Mouse (Mus musculus) bone marrow macrophage, adult 2 months (primary cell): Measurements from ENCODE around the gene Glod4. TPM values are rescaled to one million over a fixed set of nuclear protein-coding genes. Genes with fewer than 3 reads are reported as not detected.

Experiments
- H3K27ac ChIP-seq: 2 replicates; pipeline ENCODE4 v1.5.1; 2012; ENCODE audit warnings: low read depth, low read length; ENCODE audit not compliant: insufficient read depth
- H3K4me1 ChIP-seq: 2 replicates; pipeline ENCODE4 v1.6.1; 2012; ENCODE audit warnings: low read length; ENCODE audit not compliant: control insufficient read depth, insufficient read depth
- H3K4me3 ChIP-seq: 2 replicates; pipeline ENCODE4 v1.5.1; 2012; ENCODE audit warnings: mild to moderate bottlenecking, low read length, moderate library complexity; ENCODE audit not compliant: insufficient read depth
- CTCF ChIP-seq: IDR thresholded peaks from 2 replicates; pipeline ENCODE4 v1.5.1; 2012; ENCODE audit warnings: low read depth, mild to moderate bottlenecking, low read length, moderate library complexity
- POLR2A ChIP-seq: IDR thresholded peaks from 2 replicates; pipeline ENCODE4 v1.6.1; 2012; ENCODE audit warnings: mild to moderate bottlenecking, low read depth, low read length, borderline replicate concordance
- polyA plus RNA-seq: library from polyadenylated mRNA; stranded (reverse); fragments of >200 nt; gene quantifications from 2 replicates; pipeline ENCODE4 v1.2.4, GENCODE M21; 2012; ENCODE audit not compliant: missing spikeins, insufficient read depth, insufficient read length

The Glod4 gene
- polyA plus RNA-seq, 1 experiment, result 53.4 TPM

- no peak overlapping the region for H3K27ac ChIP-seq
- H3K4me1 ChIP-seq, result peaks cover 5% of the 10 kb centered on the region
- H3K4me3 ChIP-seq, result no peak overlapping the region
- no peak for TF ChIP-seq CTCF
- TF ChIP-seq POLR2A, result no peak
These were observed 40.3 kb upstream of the Glod4 start for GRCm38 (mm10) chr11:76283841-76284240.

DNA sequence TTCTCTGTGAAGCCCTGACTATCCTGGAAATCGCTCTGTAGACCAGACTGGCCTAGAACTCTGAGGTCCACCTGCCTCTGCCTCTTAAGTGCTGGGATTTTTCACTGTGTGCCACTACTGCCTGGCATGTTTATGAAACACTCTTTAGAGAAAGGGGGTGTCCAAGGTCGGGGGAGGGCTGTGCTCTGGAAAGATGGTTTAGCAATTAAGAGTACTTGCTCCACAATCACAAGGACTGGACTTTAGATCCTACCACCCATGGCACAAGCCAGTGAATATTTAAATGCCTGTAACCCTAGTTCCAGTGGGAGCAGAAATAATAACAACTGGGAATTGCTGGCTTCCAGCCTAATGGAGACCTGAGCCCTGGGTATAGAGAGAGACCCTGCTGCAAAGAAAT, 36.4 kb upstream of the Glod4 start:
- TF ChIP-seq CTCF, result no peak
- TF ChIP-seq POLR2A, result no peak
- no peak overlapping the region for H3K27ac ChIP-seq
- H3K4me3 ChIP-seq, result no peak overlapping the region

GRCm38 (mm10) chr11:76278960-76279852, 35.7 kb upstream of the Glod4 start:
- Histone ChIP-seq H3K4me1 (no peaks in the 10 kb centered on the region), H3K27ac (no peak overlapping the region), H3K4me3 (no peak overlapping the region)
- TF ChIP-seq POLR2A (no peak), CTCF (no peak)

More for the DNA sequence above, 36.4 kb upstream of the Glod4 start:
- H3K4me1 ChIP-seq, result no peaks in the 10 kb centered on the region

DNA sequence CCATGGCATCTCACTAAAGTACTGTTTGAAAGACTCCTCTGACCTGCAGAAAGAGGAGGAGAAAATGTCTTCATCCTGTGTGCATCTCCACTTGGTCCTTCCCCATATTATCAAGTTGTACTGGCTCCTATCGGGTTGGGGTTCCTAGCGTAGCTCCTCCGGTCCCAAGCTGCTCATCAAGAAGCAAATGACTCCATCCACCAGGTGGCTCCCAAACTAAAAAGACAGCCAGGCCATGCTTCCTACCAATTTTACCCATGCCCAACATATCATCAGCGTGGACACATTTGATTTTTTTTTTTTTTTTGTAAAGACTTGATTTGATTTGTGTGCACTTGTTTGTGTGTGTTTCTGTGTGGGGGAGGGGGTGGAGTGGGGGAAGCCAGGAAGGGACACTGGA, 28.9 kb upstream of the Glod4 start:
- TF ChIP-seq POLR2A (no peak), CTCF (no peak)
- Histone ChIP-seq H3K27ac (no peak overlapping the region), H3K4me3 (no peak overlapping the region), H3K4me1 (no peaks in the 10 kb centered on the region)

GRCm38 (mm10) chr11:76268521-76269065, 25.1 kb upstream of the Glod4 start:
- TF ChIP-seq CTCF, result no peak
- TF ChIP-seq POLR2A, result no peak
- Histone ChIP-seq H3K4me1 (no peaks in the 10 kb centered on the region), H3K27ac (no peak overlapping the region), H3K4me3 (no peak overlapping the region)

DNA sequence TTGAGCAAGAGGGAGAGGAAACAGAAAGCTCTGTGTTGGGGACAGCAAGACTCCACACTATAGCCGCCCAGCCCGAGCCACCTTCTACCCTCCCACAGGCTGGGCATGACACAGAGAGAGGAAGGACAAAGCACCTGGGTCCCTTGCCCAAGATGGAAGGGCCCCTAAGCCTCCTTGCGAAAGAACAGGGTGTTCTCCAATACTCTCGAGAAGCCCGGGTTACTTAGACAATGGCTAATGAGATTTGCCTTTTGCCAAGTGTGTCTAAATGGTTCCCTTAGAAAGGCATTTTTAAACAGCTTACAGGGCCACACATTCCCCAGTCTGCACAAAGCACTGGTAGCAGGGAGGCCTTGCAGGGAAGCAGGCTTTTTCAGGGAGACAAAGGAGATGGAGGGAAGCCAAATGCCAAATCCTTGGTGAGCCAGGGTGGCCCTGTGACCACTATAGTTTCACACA, 24.5 kb upstream of the Glod4 start:
- no peak overlapping the region for H3K4me3 ChIP-seq
- H3K4me1 ChIP-seq, result no peaks in the 10 kb centered on the region
- TF ChIP-seq CTCF (no peak), POLR2A (no peak)
- no peak overlapping the region for H3K27ac ChIP-seq

DNA sequence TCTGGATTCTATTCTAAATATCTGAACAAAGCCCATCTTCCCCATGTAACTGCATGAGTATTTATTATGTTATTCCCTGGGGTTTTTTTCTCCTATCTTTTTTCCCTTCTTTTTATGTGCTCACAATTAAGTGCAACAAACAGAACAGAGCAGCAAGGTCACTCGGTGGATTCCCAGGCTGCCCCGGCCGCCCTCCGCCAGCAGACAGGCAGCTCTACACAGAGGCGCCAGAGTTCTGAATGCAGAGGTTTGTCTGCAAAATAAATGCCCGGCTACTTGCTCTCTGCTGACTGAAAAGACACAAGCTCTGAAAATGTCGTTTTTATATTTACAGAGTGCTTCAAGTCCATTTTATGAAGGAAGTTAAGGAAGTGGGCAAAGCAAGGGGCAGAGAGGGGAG, 24.0 kb upstream of the Glod4 start:
- H3K27ac ChIP-seq, result no peak overlapping the region
- no peak for TF ChIP-seq POLR2A
- no peak for TF ChIP-seq CTCF
- H3K4me3 ChIP-seq, result no peak overlapping the region
- H3K4me1 ChIP-seq, result no peaks in the 10 kb centered on the region

DNA sequence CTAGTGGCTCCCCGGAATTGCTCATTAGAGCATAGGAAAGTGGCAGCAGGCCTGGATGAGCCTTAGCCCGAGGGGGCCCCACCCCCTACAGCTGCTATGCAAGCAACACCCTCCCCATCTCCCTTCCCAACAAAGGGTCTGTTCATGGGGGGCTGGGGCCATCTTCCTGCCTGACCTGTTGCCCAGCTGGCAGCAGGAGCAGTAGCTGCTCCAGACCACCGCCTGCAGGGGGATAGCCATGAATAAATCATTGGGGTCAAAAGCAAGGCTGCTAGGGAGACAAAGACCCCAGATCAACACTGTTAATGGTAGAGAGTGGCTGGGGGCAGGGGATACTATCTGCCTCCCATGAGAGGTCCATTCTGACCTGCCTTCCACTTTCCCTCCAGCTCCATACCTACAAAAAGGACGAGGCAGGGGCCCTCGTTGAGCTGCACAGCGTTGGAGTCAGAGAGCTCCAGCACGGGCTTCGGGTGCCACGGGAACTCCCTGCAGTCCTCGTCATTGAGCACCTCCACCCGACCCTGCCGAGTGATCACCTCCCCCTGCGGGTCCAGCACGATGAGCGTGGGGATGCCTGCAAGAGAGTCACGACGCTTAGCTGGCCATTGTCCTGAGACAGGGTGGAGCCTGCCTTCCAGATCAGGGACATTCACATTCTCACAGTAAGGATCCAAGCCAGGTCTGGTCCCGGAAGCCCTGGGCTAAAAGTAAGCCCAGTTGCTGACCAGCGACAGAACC, 19.3 kb upstream of the Glod4 start:
- no peaks in the 10 kb centered on the region; the same call in 1 of the 2 replicates for H3K4me1 ChIP-seq
- no peak overlapping the region for H3K4me3 ChIP-seq
- no peak overlapping the region for H3K27ac ChIP-seq
- TF ChIP-seq CTCF (no peak), POLR2A (no peak)

DNA sequence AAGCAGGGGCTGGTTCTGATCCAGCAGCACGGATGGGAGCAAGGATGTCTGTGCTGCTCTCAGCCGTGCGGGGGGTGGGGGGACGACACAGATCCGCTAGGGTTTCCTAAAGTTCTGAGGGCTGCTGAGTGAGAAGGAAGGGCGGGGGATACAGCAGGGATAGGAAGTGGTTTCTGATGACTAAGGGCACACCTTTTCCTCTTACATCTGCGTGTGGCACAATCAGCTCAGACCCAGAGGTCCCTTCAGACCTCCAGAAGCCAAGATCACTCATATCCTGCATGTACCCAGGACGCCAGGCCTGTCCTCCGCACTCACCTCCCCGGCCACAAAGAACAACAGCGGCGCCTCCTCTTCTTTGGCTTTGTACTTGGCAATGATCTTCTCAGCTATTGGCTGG, 17.7 kb upstream of the Glod4 start:
- Histone ChIP-seq H3K4me1 (no peaks in the 10 kb centered on the region; the same call in 1 of the 2 replicates), H3K27ac (no peak overlapping the region), H3K4me3 (no peak overlapping the region)
- TF ChIP-seq CTCF, result no peak
- no peak for TF ChIP-seq POLR2A
